Mouse (Mus musculus): ENCODE results near the gene Adamtsl1. TPM values are rescaled to one million over a fixed set of nuclear protein-coding genes. Genes with fewer than 3 reads are reported as not detected.

Adamtsl1 gene
- polyA plus RNA-seq, 2 experiments, result 0.11 to 0.23 TPM

GRCm38 (mm10) chr4:85507491-85507890 is 6.5 kb upstream of the Adamtsl1 start:
- Histone ChIP-seq H3K4me3 (ENCODE audit: insufficient read depth in 1 of 2, low read depth in 2 of 2, low read length in 2 of 2) (no peak overlapping the region), H3K4me2 (ENCODE audit: low read depth) (no peak overlapping the region), H3K9ac (replicated peaks) (no peak overlapping the region), H3K27me3 (ENCODE audit: control insufficient read depth, insufficient read depth, low read length) (no peaks in the 10 kb centered on the region), H3K9me3 (ENCODE audit: control insufficient read depth, low read length) (no peaks in the 10 kb centered on the region), H3K27ac (no peak overlapping the region), H3K4me1 (replicated peaks; ENCODE audit: control insufficient read depth in 2 of 2, insufficient read depth in 2 of 2, low read length in 1 of 2) (no peaks in the 10 kb centered on the region), H3K36me3 (replicated peaks; ENCODE audit: control insufficient read depth, insufficient read depth, low read depth) (no peaks in the 10 kb centered on the region)
- TF ChIP-seq CTCF (IDR thresholded peaks at IDR 0.05; ENCODE audit: low read depth), result no peak
- TF ChIP-seq EP300 (IDR thresholded peaks at IDR 0.05; ENCODE audit: low read depth), result no peak
- DNase-seq (ENCODE audit: low read depth in 3 of 3, low spot score in 3 of 3) (no peak), ATAC-seq (ENCODE audit: insufficient read depth) (no peak)
- 65% methylated on average over 5 of the region's 5 CpGs for whole genome bisulfite sequencing (ENCODE audit: insufficient replicate concordance)

GRCm38 (mm10) chr4:85513288-85513687 is 684 bp upstream of the Adamtsl1 start:
- H3K9me3 ChIP-seq (ENCODE audit: control insufficient read depth, low read length), result no peaks in the 10 kb centered on the region
- TF ChIP-seq CTCF (IDR thresholded peaks at IDR 0.05; ENCODE audit: low read depth) (no peak), EP300 (IDR thresholded peaks at IDR 0.05; ENCODE audit: low read depth) (no peak)
- 35% methylated on average over 7 of the region's 7 CpGs for WGBS (ENCODE audit: insufficient replicate concordance)
- DNase-seq (ENCODE audit: low read depth in 3 of 3, low spot score in 3 of 3) (no peak), ATAC-seq (ENCODE audit: insufficient read depth) (no peak)
- H3K36me3 ChIP-seq (replicated peaks; ENCODE audit: control insufficient read depth, insufficient read depth, low read depth), result no peaks in the 10 kb centered on the region
- H3K4me1 ChIP-seq (replicated peaks; ENCODE audit: control insufficient read depth in 2 of 2, insufficient read depth in 2 of 2, low read length in 1 of 2), result no peaks in the 10 kb centered on the region
- no peak overlapping the region for H3K4me2 ChIP-seq (ENCODE audit: low read depth)
- H3K27me3 ChIP-seq (ENCODE audit: control insufficient read depth, insufficient read depth, low read length), result no peaks in the 10 kb centered on the region
- no peak overlapping the region for H3K4me3 ChIP-seq (ENCODE audit: insufficient read depth in 1 of 2, low read depth in 2 of 2, low read length in 2 of 2)
- no peak overlapping the region for H3K9ac ChIP-seq (replicated peaks)
- H3K27ac ChIP-seq, result no peak overlapping the region

- TF ChIP-seq CTCF (IDR thresholded peaks at IDR 0.05; ENCODE audit: low read depth) (0 out of 2 replicates have a peak, but pooled peaks have one; percentile 15), EP300 (IDR thresholded peaks at IDR 0.05; ENCODE audit: low read depth) (no peak)
- DNase-seq (ENCODE audit: low read depth in 3 of 3, low spot score in 3 of 3), result no peak
- H3K27ac ChIP-seq, result no peak overlapping the region
- H3K9me3 ChIP-seq (ENCODE audit: control insufficient read depth, low read length), result no peaks in the 10 kb centered on the region
- peak overlapping the region; percentile 32 for H3K4me2 ChIP-seq (ENCODE audit: low read depth)
- no peak overlapping the region for H3K9ac ChIP-seq (replicated peaks)
- no peaks in the 10 kb centered on the region for H3K4me1 ChIP-seq (replicated peaks; ENCODE audit: control insufficient read depth in 2 of 2, insufficient read depth in 2 of 2, low read length in 1 of 2)
- H3K36me3 ChIP-seq (replicated peaks; ENCODE audit: control insufficient read depth, insufficient read depth, low read depth), result no peaks in the 10 kb centered on the region
- 1% methylated on average over 33 of the region's 33 CpGs for WGBS (ENCODE audit: insufficient replicate concordance)
- no peaks in the 10 kb centered on the region for H3K27me3 ChIP-seq (ENCODE audit: control insufficient read depth, insufficient read depth, low read length)
- H3K4me3 ChIP-seq (ENCODE audit: insufficient read depth in 1 of 2, low read depth in 2 of 2, low read length in 2 of 2), result peak overlapping the region; percentile 21 to 37
- no peak for ATAC-seq (ENCODE audit: insufficient read depth)
Measured at GRCm38 (mm10) chr4:85514205-85514681, 271 bp downstream of the Adamtsl1 start.

DNA sequence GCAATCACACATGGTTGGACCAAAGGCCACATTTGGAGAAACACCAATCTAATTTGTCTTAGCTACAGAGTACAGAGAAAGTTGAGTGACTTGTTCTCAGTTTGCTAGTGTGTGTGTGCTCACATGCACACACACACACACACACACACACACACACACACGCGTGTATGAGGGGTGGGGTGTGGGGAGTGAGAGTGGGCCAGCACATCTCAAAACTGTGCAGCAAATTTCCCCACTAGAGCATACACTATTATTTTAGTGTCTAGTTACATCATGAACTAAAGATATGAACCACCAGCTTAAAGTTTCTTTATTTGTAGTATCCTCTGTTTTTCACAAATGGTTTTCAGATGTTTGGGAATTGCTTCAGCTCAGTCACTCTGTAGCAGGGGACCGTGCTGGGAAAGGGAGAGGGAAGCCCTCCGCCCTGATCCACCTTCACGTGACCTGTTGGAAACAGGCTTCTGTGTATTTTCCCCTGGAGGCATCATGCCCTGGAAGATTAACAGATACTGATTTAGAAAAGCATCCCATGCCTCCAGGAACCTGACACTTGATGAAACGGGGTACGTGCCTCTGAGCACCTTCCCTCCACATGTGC is 13.1 kb downstream of the Adamtsl1 start:
- DNase-seq (ENCODE audit: low read depth in 3 of 3, low spot score in 3 of 3) (no peak), ATAC-seq (ENCODE audit: insufficient read depth) (no peak)
- WGBS (ENCODE audit: insufficient replicate concordance), result 71% methylated on average over 7 of the region's 7 CpGs
- Histone ChIP-seq H3K36me3 (replicated peaks; ENCODE audit: control insufficient read depth, insufficient read depth, low read depth) (no peaks in the 10 kb centered on the region), H3K9ac (replicated peaks) (no peak overlapping the region), H3K9me3 (ENCODE audit: control insufficient read depth, low read length) (no peaks in the 10 kb centered on the region), H3K27me3 (ENCODE audit: control insufficient read depth, insufficient read depth, low read length) (no peaks in the 10 kb centered on the region), H3K4me1 (replicated peaks; ENCODE audit: control insufficient read depth in 2 of 2, insufficient read depth in 2 of 2, low read length in 1 of 2) (no peaks in the 10 kb centered on the region), H3K4me3 (ENCODE audit: insufficient read depth in 1 of 2, low read depth in 2 of 2, low read length in 2 of 2) (no peak overlapping the region), H3K27ac (no peak overlapping the region), H3K4me2 (ENCODE audit: low read depth) (no peak overlapping the region)
- TF ChIP-seq CTCF (IDR thresholded peaks at IDR 0.05; ENCODE audit: low read depth) (no peak), EP300 (IDR thresholded peaks at IDR 0.05; ENCODE audit: low read depth) (no peak)

GRCm38 (mm10) chr4:85529852-85530251 is 15.9 kb downstream of the Adamtsl1 start:
- Histone ChIP-seq H3K27ac (no peak overlapping the region), H3K4me2 (ENCODE audit: low read depth) (no peak overlapping the region), H3K9ac (replicated peaks) (no peak overlapping the region), H3K36me3 (replicated peaks; ENCODE audit: control insufficient read depth, insufficient read depth, low read depth) (no peaks in the 10 kb centered on the region), H3K4me3 (ENCODE audit: insufficient read depth in 1 of 2, low read depth in 2 of 2, low read length in 2 of 2) (no peak overlapping the region), H3K9me3 (ENCODE audit: control insufficient read depth, low read length) (no peaks in the 10 kb centered on the region), H3K4me1 (replicated peaks; ENCODE audit: control insufficient read depth in 2 of 2, insufficient read depth in 2 of 2, low read length in 1 of 2) (no peaks in the 10 kb centered on the region), H3K27me3 (ENCODE audit: control insufficient read depth, insufficient read depth, low read length) (no peaks in the 10 kb centered on the region)
- DNase-seq (ENCODE audit: low read depth in 3 of 3, low spot score in 3 of 3) (no peak), ATAC-seq (ENCODE audit: insufficient read depth) (no peak)
- TF ChIP-seq CTCF (IDR thresholded peaks at IDR 0.05; ENCODE audit: low read depth) (no peak), EP300 (IDR thresholded peaks at IDR 0.05; ENCODE audit: low read depth) (no peak)
- WGBS (ENCODE audit: insufficient replicate concordance), result 40% methylated on average over 1 of the region's 1 CpGs
